Mouse (Mus musculus) right cerebral cortex, postnatal 4 days (tissue): ENCODE data around the gene Fam193a.

ENCODE experiments used
- DNase-seq: peaks from one replicate; pipeline ENCODE4 v3.0.0-alpha.2; 2022

The Fam193a gene

DNA sequence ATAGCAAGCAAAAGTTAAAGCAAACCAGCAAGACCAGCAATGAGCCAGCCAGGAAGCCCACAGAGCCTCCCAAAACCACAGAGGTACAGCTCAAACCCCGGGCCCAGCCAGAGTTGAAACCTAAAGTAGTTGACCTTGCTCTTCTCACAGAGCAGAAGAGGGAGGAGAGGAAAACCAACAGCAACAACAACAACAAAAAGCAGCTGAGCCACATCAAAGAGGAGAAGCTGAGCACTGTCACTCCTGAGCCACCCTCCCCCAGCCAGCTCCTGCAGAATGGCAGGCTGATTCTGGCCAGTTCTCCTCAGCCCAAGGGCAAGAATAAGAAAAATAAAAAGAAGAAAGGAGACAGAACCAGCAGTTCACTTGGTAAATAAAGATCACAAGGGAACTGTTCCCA lies 96.3 kb downstream of the Fam193a start:
- DNase-seq: no peak

DNA sequence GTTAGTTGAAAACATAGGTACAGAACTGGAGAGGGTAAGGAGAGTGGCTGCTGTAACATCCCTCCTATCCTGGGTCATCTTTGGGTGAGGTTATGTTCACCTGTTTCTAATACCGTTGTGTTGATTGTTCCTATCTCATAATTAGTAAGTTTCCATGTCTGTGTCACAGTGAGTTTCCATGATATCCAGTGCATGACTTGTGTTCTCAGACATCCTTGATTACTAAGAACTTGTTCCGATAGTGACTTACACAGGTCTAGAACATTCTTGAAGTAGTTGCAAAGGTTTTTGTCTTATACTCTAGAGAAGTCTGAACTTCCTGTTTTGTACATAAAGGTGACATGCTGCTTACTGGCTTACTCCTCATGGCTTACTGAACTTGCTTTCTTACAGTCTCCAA lies 96.9 kb downstream of the Fam193a start:
- DNase-seq: no peak

GRCm38 (mm10) chr5:34468039-34468775 lies 98.5 kb downstream of the Fam193a start:
- no peak for DNase-seq

DNA sequence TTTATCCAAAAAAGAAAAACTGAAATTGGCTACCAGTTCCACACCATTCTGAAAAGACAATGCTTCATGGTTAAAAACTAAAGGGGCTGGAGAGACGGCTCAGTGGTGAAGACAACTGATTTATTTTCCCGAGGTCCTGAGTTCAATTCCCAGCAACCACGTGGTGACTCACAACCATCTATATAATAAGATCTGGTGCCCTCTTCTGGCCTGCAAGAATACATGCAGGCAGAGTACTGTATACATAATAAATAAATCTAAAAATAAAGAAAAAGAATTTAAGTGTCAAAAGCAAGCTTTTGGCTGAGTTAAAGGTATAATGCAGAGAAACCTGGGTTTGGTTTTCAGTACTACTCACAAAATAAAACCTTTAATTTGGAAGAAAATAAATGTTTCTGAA lies 111.2 kb downstream of the Fam193a start:
- no peak for DNase-seq

GRCm38 (mm10) chr5:34485731-34486130 lies 116.0 kb downstream of the Fam193a start:
- no peak for DNase-seq

DNA sequence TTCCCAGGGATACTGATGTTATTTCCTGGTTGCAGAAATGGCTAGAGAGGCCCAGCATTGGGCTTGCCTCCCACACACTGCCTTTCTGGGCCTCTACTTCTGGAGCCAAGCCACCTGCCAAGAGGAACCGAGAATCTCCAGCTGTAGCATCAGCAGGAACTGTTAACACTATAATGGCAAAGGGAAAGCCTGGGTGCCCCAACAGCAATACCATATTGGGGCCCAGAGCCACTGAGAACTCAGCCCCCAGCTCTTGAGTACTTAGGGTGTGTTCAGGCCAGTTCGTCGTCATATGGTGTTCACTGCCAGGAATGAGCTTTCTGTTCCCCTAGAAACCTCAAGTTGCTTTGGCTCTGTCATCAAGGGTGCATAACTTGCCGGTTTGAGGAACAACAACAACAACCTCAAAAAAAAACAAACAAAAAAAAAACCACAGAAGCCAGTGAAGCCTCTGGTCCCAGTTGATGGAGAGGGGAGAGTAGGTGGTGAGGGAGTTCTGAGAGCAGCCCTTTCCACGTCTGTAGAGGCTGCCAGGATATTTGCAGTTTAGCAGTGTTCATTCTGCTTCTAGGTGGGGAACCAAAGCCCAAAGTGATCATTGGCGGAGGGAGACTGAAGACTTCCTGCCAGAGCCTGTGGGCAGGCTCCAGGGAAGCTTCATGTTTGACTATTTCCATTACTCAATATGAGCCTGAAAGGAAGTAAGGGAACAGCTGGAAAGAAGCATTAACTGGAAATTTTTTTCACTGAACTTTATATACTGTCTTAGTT lies 117.8 kb downstream of the Fam193a start:
- DNase-seq: no peak

DNA sequence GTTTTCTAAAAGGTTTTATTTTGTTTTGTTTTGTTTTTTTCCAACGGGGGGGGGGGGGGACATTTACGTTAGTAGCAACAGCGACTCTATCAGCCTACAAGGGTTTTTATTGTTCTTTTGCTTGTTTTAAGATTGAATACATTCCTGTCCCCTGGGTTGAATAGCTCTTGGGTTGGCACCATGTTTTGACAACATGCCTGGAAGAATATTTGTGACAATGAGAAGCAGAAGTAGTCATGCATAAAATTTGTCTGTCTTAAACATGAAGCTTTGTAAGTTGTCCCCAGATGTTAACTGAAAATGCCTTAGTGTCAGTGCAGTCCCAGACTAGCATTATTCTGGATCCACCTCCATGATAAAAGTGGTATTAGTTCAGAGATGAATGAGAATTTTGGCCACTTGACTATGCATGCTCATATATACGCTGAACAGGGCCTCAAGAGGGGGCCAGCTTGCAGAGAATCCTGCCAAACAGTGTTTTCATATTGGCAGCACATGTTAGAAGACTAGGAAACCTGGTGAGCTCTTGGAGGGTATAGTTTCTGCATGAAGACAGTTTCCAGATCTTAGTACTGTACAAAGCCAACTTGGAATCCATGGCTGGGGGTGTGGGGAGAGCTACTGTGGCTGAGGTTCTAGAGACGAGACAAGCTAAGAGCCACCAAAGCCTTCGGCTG lies 119.1 kb downstream of the Fam193a start:
- no peak for DNase-seq

DNA sequence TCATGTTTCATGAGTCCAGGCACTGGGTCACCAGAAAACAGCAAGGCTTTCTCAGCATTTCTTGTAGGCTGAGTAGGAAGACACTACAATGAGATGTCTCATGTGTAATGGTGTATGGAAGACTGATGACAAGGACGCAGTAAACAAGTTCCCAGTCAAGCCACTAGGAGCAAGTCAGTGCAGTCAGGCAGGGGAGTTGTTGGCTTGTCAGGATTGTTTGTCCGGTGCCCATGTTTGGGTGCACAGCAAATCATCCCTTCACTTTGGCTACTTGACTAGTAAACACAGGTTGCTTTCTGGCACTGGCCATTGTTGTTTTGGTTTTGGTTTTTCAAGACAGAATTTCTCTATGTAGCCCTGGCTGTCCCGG lies 119.7 kb downstream of the Fam193a start:
- DNase-seq: no peak

- no peak for DNase-seq
Measured at GRCm38 (mm10) chr5:34496745-34497144, 127.0 kb downstream of the Fam193a start.

DNA sequence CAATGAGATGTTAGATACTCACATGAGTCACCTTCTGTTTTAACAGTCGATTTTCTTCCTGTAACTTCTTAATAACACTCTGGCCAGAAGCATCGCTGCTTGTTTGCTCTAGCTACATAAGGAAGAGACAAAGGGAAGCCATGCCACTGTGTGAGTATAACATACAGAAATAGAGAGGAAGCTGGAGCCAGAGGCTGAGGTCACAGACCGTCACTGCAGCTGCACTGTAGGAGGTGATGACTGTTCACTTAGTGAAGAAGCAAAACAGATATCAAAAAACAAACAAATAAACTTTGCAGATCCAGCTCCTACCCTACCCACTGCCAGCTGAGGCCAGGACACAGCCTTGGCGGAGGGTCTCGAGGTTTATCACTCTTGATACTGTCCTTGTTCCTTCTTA lies 131.2 kb downstream of the Fam193a start:
- no peak for DNase-seq

DNA sequence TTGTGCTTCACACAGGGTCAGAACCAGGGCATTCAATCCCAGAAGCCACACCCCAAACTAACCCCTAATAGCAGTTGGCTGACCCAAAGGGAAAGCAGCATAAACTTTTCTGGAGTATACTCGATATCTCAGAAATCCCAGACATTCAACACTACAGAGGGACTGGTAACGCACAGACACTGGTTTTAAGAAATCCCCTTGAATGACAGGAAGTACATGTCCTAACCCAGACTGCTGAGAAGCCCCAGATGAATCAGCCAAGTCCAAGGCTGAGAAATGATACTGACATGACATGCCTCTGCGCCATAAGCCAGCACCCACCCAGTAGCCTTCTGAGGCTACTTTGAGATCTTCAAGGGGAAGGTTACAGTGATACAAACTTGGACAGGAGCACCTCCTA lies 131.9 kb downstream of the Fam193a start:
- no peak for DNase-seq

GRCm38 (mm10) chr5:34502411-34502810 lies 132.7 kb downstream of the Fam193a start:
- no peak for DNase-seq

DNA sequence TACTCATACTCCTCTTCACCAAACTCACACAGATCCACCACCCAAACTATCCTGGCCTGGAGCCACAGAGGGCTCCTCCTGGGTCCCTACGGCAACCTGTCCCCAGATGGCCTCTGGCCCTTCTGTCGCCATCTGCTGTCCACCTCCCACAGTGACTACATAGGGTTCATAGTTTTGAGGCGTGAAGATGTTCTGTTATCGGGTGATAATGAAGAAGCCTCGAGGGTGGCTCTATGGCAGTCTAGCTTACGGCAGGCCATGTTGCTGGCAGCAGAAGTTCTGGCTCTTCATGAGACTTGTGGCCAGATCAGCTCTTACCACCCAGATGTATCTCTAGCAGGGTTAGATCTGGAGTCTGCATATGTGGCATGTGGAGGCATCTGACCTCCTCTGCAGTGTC lies 133.1 kb downstream of the Fam193a start:
- no peak for DNase-seq

DNA sequence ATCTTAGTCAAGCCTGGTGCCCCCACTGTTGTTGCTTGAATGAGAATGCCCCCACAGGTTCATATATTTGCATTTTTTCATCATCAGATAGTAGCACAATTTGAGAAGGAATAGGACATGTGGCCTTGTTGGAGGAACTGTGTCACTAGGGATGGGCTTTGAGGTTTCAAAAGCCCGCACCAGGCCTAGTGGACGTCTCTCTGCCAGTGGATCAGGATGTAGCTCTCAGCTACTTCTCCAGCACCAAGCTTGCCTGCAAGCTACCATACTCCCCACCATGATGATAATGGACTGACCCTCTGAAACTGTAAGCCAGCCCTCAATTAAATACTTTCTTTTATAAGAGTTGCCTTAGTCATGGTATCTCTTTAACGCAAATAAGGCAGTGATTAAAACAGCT lies 142.8 kb downstream of the Fam193a start:
- DNase-seq: no peak

DNA sequence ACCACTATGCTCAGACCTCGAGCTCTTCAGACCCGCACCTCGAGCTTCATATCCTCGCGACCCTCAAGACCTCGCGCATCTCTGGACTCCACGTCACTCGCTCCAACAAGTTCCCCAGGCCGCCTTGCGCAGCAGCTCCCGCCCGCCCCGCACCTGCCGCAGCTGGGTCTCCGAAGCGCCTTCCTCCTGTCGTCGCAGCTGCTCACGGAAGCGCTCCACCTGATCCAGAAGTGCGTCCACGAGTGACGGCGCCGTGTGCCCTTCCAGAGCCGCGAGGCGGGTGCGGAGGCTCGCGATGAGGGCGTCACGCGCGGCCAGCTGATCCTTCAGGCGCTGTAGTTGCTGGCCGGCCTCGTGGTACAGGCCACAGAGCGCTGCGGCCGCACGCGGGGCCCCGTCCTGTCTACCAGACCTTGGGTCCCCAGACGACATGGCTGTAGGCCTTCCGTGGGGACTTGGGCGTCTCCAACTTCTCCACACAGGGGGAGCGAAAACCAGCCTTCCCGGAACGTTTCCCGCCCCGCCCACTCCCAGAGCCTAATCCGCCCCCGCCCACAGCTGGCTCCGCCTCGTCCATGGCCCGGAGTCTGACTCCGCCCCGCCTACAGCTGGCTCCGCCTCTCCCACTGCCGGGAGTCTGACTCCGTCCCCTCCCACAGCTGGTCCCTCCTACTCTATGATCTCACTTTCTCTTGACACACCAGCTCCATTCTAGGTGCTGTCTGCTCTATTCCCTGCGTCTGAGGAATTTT lies 143.9 kb downstream of the Fam193a start, which contains the start of gene Tnip2:
TSS of gene Tnip2 (minus strand) at position 526 of the 752 bp plus-strand sequence.
- peak; percentile 87 for DNase-seq

DNA sequence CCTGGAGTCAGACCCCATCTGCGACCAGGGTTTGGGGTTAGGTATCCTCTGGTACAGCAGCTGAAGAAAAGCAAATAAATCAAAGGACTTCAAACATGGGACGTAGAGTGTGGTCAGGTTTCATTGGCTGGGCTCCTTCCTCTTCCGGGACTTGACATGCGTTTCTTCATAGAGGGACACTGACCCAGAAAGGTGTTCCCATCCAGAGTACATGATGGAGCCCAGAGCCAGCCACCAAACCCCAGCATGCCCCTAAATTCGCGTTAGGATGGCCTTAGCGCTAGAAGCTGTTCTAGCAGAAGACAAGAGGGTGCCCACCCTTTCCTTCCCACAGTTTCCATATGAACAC lies 144.5 kb downstream of the Fam193a start:
- DNase-seq: no peak

GRCm38 (mm10) chr5:34515096-34515495 lies 145.4 kb downstream of the Fam193a start:
- DNase-seq: no peak

GRCm38 (mm10) chr5:34517913-34518312 lies 148.2 kb downstream of the Fam193a start:
- DNase-seq: peak; percentile 68

DNA sequence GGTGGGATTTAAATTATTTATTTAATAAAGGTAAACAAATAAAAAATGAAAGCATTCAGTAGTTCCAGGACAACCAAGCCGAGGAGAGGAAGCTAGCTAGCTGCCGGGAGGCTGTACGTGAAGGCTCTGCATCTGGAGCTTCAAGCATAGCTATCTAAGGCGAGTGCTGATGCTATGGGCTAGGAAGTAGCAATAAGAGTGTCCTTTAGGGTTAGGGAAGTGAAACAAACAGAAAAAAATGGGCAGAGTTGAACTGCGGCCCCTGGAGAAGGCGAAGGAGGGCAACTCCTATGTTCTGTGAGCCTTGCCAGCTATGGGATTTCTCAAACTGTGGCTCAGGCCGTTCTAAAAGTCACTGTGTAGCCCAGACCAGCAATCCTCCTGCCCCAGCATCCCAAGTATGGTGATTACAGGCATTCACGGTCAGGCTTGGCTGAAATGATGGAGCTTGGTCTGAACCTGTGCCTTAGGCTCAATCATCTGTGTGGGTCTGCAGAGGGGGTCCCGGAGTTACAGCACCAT lies 149.7 kb downstream of the Fam193a start:
- DNase-seq: no peak

GRCm38 (mm10) chr5:34520458-34521209 lies 150.9 kb downstream of the Fam193a start:
- DNase-seq: no peak

DNA sequence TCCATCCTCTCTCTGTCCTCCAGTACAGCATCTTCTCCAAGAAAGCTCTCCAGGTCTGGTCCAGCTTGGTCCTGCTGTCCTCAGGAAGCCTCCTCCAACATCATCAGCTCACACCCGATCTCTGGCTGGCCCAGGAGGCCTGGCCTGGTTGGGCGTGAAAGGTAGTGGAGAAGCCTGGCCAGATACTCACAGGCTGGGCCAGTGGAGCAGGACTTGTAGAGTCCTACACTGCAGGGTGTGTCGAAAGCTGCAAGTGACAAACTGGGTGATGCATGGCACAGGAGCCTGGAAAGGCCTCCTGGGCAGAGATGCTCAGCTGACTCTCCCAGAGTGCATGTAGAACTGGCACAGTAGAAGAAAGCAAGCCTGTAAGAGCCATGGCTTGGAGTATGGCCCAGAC lies 151.6 kb downstream of the Fam193a start:
- DNase-seq: no peak

- no peak for DNase-seq
Measured at GRCm38 (mm10) chr5:34523958-34524485, 154.3 kb downstream of the Fam193a start.
